Mouse (Mus musculus): ENCODE data around the gene Faap24. TPM values are rescaled to one million over a fixed set of nuclear protein-coding genes. Genes with fewer than 3 reads are reported as not detected.

Gene Faap24
- total RNA-seq, 4 experiments from 2014 or later: 4.9 to 7.6 (median 6.5) TPM

DNA sequence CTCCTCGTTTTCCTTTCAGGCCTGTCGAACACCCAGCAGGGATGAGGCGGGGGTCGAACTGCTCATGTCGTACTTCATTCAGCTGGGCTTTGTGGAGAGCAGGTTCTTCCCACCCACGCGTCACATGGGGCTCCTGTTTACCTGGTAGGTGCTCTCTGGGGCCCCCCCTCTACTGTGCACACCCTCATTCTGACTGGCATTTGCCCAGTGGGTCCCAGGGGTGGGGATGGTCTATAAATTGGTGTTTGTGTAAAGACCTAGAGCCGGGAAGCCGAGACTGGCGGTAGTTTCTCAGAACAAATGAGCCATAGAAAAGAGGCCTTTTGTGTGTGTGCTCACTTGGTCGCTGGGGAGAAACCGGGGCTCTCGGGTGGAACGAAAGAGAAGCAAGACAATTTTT is 25.5 kb downstream of the Faap24 start:
- no peak for DNase-seq (ENCODE audit: low spot score in 2 of 2)

DNA sequence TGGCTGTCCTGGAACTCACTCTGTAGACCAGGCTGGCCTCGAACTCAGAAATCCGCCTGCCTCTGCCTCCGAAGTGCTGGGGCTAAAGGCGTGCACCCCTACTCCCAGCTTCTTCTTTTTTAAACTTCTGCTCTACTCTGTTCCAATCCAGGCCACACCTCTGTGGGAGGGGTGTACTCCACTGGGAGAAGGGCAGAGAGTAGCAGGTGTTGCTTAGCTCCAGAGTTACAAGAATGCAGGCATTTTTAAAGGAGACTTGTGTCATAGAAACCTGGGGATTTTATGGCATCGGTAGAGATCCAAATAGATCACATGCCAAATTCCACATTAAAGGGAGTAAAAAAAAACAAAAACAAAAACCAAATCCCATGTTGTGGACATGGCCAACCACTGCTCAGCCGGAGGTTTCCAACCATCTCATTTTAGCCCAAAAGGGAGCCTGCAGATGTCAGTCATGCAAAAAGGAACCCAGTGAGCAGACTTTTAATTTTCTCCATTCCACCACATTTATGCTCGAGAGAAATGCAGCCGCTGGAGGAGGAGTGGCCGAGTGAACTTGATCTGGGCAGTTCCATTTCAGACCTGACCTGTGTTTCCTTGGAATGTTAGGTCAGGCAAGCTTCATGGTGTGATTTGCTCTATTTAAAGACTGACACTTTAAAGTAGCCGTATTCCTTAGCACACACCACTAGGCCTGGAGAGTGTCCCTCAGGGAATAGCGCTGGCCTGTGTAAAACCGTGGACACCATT is 31.3 kb downstream of the Faap24 start:
- no peak for DNase-seq (ENCODE audit: low spot score in 2 of 2)

DNA sequence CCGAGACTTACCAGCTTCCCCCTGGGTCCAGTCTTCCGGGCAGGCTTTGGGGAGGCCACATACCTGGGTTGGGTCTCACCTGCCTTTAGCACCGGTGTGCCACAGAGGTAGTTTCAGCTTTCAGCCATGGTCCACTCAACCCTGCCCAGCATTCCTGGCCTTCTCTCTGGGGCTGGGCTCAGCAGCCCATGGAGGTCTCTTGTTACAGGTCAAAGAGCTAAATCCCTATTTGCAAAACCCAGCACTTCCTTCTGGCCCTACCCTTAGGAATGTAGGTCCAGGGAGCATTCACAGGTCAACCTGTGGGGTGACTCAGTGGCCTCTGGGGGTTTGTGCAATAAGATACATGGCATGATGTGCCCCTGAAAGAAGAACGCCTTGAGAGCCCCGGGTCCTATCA is 33.8 kb downstream of the Faap24 start:
- DNase-seq (ENCODE audit: low spot score in 2 of 2): no peak

DNA sequence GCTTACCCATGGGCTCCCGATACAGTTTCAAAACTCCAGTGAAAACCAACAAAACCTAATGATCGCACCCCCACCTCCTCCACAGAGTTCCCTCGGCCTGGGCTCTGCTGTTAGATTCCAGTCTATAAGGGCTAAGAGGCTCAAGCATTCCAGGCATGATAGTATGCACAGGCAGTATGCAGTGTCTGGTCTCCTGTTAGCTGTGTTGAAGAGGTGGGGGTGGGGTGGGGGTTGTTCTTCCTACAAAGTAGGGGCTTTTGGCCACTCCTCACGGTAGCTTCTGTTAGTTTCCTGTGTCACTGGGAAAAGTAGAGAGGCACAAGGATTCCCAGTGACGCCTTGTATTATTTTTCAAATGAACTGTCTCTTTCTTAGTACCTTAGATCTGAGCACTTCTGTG is 34.4 kb downstream of the Faap24 start:
- no peak for DNase-seq (ENCODE audit: low spot score in 2 of 2)

DNA sequence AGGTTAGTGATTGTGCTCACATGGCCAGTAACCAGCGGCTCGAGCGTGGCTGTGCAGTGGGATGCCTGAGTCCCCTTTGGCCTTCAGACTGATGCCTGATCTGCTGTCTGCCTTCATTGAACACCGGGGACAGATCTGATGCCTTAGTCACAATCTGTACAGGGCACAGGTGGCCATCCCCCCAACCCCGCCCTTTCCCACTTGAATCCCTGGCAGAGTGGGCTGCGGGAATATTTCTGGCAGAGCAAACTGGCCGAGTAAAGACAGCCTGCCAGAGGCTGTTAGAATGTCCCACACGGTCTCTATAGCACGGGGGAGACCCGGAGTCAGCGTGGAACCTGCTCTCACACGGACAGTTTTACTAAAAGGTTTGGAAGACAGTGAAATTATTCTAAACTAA is 39.0 kb downstream of the Faap24 start:
- no peak for DNase-seq (ENCODE audit: low spot score in 2 of 2)

DNA sequence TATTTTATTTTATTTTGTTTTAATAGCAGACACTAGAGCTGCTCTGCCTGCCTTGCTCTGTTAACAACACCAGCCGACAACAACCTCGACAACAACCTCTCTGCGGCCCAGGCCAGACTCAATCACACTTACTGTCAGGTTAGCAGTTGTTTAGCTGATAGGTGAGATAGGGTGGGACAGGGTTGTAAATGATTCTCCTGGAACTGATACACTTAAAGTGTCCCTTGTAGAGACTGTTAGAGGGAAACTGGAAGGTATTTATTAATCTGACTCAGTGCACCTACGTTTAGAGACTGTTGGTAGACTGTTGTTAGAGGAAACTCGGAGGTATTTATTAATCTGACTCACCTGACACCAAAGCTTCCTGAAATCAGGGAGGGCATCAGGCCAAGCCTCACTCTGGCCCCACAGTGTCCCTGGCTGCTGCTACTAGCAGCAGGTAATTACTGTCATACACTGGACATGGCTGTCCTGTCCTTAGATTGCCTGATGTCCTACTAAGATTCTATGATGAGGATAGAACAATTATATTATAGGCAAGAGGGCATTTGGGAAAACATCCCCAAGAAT is 41.2 kb downstream of the Faap24 start:
- DNase-seq (ENCODE audit: low spot score in 2 of 2): no peak

DNA sequence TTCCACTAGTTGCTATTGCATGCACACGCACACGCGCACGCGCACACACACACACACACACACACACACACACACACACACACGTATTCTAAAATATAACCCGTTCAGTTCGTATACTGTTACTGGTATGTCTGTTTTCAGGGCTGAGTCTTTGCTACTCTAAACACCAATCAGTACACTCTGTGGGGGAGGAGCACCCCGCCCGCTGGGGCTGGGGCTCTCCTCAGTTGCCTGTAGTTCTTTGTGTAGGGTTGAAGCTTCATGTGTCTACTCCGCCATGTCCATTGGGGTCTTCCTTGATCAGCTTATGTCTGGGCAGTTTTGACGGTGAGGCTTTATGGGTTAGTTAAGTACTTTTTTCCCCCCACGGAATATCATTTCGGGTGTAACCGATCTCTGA is 43.3 kb downstream of the Faap24 start:
- no peak for DNase-seq (ENCODE audit: low spot score in 2 of 2)

DNA sequence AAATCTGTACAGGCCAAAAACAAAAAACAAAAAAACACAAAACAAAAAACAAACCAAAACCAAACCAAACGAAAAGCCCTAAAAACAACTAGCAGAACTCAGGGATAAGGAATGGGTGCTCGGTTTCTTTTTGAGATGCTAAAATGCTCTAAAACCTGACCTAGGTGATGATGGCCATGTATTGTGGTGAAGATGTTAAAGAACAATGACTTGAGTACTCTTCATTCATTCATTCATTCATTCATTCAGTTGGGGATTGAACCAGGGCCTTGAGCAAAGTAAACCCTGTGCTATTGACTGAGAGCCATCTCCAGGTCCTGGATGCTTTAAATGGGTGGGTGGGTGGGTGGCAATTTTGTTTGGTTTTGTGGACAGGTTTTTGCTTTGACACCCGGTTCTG is 45.5 kb downstream of the Faap24 start:
- no peak for DNase-seq (ENCODE audit: low spot score in 2 of 2)

DNA sequence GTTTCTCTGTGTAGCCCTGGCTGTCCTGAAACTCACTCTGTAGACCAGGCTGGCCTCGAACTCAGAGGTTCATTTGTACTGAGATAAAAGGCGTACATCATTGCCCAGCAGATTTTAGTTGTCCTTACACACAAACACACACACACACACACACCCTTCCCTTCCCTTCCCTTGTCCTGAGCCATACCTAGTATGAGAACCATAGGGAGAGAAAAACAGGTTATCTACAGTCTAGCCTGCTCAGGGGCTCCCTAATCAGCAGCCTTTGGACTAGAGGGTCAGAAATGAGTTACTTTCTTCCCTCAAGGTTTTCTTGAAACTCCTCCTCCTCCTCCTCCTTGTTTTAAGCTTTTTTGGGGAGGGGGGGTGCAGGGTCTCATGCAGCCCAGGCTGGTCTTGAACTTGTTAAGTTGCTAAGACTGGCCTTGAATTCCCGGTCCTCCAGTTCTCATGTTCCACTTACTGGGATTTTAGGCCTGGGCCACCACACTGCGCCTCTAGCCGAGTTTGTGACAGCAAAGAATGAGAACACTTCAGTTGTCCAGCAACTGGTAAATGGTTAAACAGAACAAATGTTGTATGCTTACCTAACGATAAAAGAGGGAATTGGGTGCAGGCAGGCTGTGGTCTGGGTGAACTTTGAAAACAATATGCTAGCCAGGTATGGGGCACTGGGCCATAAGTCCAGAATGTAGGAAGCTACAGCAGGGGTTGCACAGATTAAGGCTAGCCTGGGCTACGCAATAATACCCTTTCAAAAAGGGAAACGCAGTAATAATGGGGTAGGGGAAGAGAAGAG is 46.6 kb downstream of the Faap24 start:
- no peak for DNase-seq (ENCODE audit: low spot score in 2 of 2)

DNA sequence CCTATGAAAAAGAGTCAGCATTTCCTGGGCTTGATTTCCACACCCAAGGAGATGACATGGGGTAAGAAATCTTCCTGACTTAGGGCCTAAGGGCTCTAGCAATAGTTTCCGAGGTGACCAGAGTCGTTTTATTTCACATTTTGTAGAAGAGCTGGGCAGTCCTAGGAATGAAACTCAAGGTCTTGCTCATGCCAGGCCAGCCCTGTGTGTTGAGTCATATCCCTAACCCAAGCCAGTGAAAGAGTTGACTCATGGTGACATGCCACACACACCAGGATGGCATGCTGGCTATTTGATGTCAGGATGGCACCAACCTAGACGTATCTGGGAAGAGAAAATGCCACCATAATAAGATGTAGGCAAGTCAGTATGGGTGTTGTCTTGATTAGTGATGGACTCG is 47.6 kb downstream of the Faap24 start:
- no peak for DNase-seq (ENCODE audit: low spot score in 2 of 2)

DNA sequence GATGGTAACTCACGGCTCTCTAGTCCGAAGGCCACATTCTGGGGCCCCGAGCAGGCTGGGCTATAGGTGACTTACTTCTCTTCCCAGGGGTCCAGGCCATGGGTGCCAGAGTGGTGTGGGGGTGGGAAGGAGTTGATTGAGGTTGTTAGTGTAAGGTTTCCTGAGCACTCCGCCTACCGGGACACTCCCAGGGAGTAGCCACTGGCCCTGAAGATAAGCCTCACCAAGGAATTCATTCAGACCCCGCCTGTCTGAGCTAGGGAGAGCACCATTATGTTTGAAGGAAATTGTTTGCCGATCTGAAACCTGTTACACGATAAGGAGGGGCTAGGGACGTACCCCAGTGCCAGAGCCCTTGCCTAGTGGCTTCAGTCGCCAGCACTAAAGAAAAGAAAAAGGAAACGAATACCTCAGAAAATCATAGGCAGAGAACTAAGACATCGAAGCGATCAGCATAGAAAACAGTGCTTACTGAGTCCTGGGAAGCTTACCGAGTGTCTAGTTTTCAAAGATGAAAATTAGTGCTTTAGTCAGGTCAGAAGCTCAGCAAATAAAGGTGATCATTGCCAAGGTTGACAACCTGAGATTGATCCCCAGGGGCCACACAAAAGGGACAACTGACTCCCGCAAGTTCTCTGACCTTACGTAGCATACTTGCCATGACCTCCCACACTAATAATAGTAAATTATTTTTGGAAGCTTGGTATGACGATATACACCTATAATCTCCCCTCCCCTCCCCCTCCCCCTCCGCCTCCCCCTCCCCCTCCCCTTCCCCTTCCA is 48.5 kb downstream of the Faap24 start:
- DNase-seq (ENCODE audit: low spot score in 2 of 2): no peak

DNA sequence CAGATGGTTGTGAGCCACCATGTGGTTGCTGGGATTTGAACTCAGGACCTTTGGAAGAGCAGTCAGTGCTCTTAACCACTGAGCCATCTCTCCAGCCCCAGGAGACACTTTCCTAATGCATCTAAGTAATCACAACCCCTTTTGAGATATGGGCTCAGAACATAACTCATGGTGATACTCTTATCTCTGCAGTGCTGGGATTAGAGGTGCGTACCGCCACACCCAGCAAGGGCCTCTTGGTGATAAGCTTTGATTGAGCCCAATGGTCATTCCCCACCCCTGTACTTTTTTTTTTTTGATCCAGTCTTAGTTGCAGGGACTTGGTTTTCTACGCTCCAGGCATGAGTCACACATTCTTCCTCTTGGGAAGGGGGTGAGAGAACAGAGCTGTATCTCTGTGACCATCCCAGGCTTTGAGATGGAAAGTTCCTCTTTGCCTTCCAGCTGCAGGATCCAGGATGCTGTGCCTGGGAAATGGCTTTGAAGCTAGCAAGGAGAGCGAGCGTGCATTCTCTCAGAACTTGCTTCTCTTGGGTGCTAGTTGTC is 51.8 kb downstream of the Faap24 start:
- no peak for DNase-seq (ENCODE audit: low spot score in 2 of 2)

DNA sequence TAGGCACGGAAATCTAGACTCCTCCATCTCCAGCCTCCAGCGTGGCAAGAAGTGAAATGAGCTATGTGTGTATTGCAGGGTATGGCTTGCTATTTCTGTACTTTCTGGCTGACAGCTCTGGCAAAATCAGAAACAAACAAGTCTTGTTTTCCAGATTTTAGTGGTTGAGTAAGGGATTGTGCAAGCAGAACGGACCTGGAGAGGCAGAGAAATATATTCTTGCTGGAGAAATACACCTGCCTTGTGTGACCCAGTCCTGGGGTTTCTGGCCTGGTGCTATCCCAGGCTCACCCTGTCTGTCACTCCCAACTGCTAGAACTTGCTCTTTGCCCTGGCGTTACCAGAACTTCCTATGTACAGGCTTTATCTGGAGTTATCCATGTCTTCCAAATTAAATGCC is 54.1 kb downstream of the Faap24 start:
- DNase-seq (ENCODE audit: low spot score in 2 of 2): no peak

Other genes with a start within 250 kb of the Faap24 start
- gene Slc7a10, start 210.5 kb downstream of the Faap24 start, total RNA-seq (2022): 10 to 100 TPM; 36.2 to 45.5 (median 37.5) TPM
- gene Lrp3, start 181.3 kb downstream of the Faap24 start, total RNA-seq (2022): 10 to 100 TPM; 74.3 to 86.0 (median 77.5) TPM
- 10 to 100 TPM; 24.2 to 27.5 (median 25.3) TPM for gene Gpatch1, start 78.4 kb downstream of the Faap24 start, total RNA-seq (2022)
- 1 to 10 TPM; 5.5 to 8.2 (median 7.1) TPM for gene Rhpn2, start 62.7 kb downstream of the Faap24 start, total RNA-seq (2022)
- gene Cep89, start 199 bp upstream of the Faap24 start, total RNA-seq (2022): 10 to 100 TPM; 13.7 to 19.8 (median 19.0) TPM
- gene Slc7a9, start 52.0 kb upstream of the Faap24 start, total RNA-seq (2022): not detected
- gene Tdrd12, start 140.9 kb upstream of the Faap24 start, total RNA-seq (2022): under 1 TPM in 3 of 4 experiments, not detected in 1; 0.52 to 0.80 (median 0.57) TPM
- 10 to 100 TPM; 66.3 to 76.5 (median 70.4) TPM for gene Nudt19, start 159.5 kb upstream of the Faap24 start, total RNA-seq (2022)
- under 1 TPM; 0.34 to 0.53 (median 0.36) TPM for gene Rgs9bp, start 188.7 kb upstream of the Faap24 start, total RNA-seq (2022)
- 10 to 100 TPM; 34.4 to 40.6 (median 39.1) TPM for gene Ankrd27, start 189.4 kb upstream of the Faap24 start, total RNA-seq (2022)

Measured in left cerebral cortex, adult 8-10 months (tissue).